Mouse (Mus musculus) heart, adult 9 months (tissue): Measurements from ENCODE around the gene Gm11562.
"Not testable (repeated sequence)": the region's sequence is repeated elsewhere in the genome, so short reads cannot be mapped to it uniquely, and the experiment has no call there.

ENCODE experiments used
- DNase-seq, 2 experiments: peaks; one replicate each; pipeline ENCODE4 v3.0.0; 2022; ENCODE audit warnings: low spot score in 2 of 2

The Gm11562 gene

DNA sequence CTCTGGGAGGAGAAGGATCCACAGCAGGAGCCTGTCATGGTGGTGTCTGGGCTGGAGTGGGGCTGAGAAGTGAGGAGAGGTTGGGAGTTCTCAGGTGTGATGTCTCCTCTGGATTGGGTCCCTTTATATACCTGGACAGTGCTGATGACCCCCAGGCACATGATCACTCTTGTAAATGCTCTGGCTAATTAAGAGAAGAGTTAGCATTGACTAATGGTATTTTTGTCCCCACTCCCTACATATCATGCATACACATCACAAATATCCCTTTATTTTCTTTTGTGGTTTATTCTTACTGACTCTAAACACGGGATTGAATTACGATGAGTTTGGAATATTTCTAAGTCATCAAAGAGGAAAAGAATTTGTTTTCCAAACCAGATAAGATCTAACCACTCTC lies at the start of gene Gm11562:
Gene Gm11562 (minus strand): TSS at position 101 of the 400 bp plus-strand sequence.
- no peak for DNase-seq

DNA sequence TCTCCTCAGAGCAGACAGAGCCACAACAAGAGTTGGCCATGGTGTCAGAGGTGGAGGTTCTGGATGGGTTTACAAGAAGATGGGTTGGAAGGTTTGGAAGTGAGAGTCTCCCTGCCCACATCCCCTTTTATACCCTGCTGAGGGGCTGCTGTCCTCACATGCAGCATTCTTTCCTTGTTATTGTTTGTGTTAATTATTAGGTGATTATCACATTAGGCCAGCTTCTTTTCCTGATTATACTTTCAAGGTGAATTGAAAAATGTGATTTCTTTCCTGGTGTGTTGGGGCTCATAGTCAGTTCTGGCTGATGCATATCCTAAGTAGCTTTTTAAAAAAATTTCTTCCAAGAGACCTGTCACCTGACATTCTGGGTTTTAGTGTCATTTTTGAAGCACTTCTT lies 45.6 kb upstream of the Gm11562 start, which contains the start of gene Krtap4-6:
Gene Krtap4-6 (minus strand): TSS at position 101 of the 400 bp plus-strand sequence.
- no peak for DNase-seq

DNA sequence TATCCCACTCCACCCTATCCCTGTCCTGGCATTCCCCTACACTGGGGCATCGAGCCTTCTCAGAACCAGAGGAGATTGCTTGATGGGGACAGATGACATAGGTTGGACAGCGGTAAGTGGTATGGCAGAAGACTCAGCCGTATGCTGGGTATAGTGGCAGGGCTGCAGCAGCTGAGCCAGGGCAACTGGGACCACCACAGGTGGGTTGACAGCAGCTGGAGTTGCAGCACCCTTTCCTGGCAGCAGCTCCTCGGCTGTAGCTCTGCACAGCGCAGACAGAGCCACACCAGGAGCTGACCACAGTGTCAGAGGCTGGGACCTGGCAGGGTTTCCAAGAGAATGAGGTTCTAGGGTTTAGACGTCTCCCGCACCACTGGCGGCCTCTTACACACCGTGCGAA lies 42.6 kb upstream of the Gm11562 start:
- no peak for DNase-seq

DNA sequence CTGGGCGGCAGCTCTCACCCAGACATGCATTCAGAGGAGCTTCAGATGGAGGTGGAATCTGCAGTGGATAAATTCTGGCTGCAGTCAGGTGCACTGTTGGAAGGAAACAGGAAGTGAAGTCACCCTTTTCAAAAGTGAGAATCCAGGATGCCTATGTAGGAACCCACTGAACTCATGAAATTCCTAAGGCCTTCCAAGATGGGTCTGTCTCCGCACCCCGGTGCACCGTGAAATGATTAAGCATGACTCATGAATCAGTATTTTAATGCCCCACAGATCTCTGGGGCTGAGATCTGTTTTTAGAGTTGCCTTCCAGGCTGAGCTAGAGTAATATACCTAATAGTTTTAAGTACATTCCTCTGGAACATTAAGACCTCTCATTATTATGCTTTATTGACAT lies 39.0 kb upstream of the Gm11562 start:
- no peak for DNase-seq

DNA sequence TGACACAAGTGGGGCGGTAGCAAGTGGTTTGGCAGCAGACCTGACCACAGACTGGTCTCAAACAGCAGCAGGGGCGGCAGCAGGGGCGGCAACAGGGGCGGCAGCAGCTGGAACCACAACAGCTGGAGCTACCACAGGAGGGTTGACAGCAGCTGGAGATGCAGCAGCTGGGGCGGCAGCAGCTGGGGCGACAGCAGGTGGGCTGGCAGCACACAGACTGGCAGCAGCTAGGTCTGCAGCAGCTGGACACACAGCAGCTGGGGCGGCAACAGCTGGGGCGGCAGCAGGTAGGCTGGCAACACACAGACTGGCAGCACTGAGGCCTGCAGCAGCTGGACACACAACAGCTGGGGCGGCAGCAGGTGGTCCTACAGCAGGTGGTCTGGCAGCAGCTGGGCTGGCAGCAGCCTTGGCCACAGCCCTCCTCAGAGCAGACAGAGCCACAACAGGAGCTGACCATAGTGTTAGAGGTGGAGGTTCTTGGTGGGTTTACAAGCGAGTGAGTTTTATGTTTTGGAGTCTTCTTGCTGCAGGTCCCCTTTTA lies 38.3 kb upstream of the Gm11562 start, which contains the start of gene Gm11563:
Gene Gm11563 (minus strand): TSS at position 494 of the 544 bp plus-strand sequence.
- not testable (repeated sequence) for DNase-seq

DNA sequence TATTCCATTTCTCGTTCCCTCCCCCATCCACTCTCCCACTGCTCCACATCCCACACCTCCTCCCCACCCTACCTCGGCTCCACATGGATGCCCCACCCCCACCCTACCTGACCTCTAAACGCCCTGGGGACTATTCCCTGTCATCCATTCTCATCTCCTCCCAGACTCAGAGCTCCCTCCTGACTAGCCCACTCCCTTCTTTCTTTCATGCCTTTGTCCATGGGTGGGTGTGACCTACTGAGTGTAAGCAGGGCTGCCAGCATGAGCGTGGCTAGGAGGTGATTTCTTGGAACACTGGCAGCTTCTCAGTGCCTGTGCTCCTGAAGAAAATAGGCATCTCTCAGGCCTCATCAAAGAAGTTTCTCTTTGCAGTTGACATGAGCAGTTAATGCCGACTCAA lies 36.8 kb upstream of the Gm11562 start:
- no peak for DNase-seq

DNA sequence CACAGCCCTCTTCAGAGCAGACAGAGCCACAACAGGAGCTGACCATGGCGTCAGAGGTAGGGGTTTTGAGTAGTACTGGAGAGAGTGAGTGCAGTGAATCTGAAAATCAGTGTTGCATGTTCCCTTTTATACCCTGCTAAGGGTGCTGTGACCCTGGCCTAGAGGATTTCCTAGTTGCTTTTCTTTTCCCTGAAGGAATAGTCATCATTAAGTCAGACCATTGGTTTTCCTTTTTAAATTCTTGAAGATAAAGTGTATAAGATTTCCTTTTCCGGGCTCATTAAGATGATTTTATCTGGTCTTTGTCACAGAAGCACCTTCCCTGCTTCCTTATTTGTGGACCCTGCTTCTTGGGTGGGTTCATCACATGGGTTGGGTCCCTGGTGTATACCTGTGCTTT lies 29.9 kb upstream of the Gm11562 start, which contains the start of gene Gm11555:
Gene Gm11555 (minus strand): TSS at position 101 of the 400 bp plus-strand sequence.
- DNase-seq, result no peak

DNA sequence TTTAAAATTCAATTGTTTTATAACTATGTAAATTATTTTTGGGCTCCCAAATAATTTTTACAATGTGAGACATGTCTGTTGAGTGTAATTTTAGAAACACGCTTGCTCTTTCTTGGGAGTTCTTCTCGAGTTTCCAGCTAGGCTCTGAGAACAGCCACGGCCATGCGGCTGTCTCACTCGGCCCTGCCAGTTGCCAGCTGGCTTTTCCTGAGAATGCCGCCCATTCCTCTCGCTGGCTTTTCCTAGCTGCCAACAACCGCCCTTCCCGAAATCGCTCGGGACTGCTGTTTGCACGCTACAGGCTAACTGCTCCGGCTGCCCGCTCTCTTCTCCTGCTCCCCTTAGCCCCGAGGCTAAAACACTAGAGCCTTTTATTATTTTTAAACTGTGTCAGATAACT lies 26.2 kb upstream of the Gm11562 start:
- no peak for DNase-seq

DNA sequence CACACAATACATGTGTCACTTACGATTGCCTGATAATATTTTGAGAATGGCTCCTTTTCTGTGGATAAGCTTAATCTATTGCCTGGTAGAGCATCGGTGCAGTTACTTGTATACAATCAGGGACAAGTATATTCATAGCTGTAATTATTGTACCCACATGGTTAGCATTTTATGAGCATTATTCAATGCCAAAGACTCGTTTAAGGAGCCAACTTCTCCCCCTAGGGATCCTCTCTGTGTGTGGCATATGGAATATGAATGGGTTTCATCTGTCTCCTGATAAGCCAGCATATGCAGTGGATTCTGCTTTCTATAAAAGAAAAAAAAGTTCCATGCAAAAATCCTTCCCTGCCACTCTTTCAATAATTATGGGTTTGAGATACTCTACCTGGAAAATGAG lies 24.1 kb upstream of the Gm11562 start:
- no peak for DNase-seq

DNA sequence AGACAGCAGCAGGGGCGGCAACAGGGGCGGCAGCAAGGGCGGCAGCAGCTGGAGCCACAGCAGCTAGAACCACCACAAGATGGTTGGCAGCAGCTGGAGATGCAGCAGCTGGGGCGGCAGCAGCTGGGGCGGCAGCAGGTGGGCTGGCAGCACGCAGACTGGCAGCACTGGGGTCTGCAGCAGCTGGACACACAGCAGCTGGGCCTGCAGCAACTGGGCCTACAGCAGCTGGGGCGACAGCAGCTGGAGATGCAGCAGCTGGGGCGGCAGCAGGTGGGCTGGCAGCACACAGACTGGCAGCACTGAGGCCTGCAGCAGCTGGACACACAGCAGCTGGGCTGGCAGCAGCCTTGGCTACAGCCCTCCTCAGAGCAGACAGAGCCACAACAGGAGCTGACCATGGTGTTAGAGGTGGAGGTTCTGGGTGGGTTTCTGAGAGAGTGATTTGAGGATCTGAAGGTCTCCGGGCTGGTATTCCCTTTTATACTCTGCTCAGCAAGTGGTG lies 23.5 kb upstream of the Gm11562 start, which contains the start of gene Krtap4-7:
Gene Krtap4-7 (minus strand): TSS at position 455 of the 505 bp plus-strand sequence.
- DNase-seq, result not testable (repeated sequence)

DNA sequence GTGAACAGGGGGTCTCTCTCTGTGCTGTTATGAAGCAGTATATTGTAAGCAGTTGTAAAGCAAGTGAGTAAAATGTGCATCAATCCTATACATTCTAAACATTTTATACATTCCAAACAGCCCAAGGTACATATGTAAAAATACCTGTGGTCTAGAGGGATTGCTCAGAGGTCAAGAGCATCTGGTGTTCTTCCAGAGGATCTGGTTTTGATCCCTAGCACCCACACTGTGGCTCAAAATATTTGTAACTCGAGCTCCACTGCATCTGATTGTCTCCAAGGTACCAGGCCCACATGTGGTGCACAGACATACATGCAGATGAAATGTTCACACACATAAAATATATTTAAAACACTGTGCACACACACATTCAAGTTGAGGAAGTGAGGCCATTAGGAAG lies 20.7 kb upstream of the Gm11562 start:
- no peak for DNase-seq

DNA sequence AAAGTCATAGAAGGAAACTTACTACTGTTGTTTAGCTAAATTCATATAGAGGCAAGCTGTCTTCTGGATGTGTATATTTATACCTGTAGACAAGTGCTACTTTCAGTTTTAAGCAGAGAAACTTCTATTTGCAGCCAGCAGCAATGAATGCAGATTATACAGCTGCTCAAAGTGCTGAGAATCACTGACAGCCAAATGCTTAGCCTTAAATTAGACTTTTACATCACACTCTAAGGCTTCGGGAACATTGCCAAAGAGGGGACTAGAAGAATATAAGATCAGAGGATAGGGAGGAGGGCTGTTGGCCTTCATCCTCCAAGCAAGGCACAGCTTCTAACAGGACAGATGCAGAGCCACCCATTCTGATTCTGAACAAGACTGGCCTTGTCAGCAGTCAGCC lies 16.9 kb upstream of the Gm11562 start:
- DNase-seq, result no peak

DNA sequence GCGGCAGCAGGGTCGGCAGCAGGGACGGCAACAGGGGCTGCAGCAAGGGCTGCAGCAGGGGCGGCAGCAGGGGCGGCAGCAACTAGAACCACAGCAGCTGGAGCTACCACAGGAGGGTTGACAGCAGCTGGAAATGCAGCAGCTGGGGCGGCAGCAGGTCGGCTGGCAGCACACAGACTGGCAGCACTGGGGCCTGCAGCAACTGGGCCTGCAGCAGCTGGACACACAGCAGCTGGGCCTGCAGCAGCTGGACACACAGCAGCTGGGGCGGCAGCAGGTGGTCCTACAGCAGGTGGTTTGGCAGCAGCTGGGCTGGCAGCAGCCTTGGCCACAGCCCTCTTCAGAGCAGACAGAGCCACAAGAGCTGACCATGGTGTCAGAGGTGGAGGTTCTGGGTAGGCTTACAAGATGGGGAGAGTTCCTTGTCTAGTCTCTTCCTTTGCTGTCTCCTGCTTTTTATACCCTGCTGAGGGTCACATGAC lies 14.5 kb upstream of the Gm11562 start, which contains the start of gene Krtap4-2:
Gene Krtap4-2 (minus strand): TSS at position 432 of the 482 bp plus-strand sequence.
- no peak for DNase-seq

DNA sequence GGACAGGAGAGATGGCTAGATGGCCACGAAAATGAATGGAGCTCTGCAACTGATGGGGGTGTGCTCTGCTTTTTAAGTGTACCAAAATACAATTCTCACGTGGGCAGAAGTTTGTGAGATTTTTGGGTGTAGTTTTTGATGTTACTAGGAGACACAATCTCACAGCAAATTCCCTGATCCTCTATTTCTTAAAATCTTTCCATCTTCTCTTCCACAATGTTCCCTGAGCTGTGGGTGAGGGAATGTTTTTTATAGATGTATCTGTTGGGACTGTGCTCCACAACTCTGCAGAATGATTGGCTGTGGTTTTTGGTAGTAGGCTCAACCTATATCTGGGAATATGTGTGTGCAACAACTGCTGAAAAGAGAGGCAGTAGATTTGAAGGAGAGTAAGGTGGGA lies 13.1 kb upstream of the Gm11562 start:
- no peak for DNase-seq

DNA sequence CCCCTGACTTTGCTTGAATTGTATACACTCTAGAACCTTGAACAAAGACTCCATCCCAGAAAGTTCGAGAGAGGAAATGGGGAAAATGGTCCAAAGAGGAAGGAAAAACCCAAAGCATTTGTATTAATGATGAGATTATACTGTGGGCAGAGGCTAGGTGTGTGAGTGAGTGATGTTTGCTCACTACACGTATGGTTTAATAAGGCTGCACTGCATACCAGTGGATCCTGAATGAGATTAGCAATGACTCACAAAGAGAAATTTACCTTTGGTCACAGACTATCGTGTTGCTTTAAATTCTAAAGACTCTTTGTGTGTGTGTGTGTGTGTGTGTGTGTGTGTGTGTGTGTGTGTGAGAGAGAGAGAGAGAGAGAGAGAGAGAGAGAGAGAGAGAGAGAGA lies 10.7 kb upstream of the Gm11562 start:
- DNase-seq, result no peak

DNA sequence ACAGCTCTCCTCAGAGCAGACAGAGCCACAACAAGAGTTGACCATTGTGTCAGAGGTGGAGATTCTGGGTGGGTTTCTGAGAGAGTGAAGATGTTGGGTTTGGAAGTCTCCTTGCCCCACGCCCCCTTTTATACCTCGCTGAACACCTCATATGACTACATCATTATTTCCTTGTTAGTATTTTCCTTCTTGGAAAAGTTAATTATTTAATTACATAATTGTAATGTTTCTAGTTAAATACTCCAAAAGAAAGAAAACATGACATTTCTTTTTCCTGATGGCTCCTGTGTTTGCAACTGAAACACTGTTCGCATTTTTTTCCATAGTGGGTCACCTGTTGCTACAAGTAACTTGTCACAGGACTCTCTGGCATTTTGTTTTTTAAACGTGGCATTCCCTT lies 7.9 kb upstream of the Gm11562 start, which contains the start of gene Krtap4-1:
Gene Krtap4-1 (minus strand): TSS at position 101 of the 400 bp plus-strand sequence.
- DNase-seq, result no peak

DNA sequence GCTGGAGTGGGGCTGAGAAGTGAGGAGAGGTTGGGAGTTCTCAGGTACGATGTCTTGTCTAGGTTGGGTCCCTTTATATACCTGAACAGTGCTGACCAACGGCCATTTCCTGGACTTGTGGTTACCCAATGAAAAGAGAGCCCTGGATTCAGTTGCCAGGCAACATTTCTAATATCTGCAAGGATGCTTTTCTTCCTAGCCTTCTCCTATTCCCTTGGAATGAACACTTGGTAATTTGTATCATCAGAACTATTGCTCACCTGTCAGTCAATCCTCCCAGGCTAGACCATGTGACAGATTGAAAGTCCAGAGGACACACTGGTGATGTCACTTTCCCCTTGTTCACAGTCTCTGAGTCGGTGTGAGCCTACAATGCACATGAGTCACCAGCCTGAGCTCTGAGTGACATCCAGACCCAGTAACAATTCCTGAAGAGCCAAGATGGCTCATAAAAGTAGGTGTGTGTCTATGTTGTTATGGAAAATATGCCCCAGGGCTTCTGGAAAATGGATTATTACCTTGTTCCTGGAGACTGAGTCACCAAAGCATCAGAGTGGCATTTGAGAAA lies 5.4 kb downstream of the Gm11562 start, which contains the start of gene Krtap2-4:
Gene Krtap2-4 (minus strand): TSS at position 51 of the 568 bp plus-strand sequence.
- DNase-seq, result no peak

DNA sequence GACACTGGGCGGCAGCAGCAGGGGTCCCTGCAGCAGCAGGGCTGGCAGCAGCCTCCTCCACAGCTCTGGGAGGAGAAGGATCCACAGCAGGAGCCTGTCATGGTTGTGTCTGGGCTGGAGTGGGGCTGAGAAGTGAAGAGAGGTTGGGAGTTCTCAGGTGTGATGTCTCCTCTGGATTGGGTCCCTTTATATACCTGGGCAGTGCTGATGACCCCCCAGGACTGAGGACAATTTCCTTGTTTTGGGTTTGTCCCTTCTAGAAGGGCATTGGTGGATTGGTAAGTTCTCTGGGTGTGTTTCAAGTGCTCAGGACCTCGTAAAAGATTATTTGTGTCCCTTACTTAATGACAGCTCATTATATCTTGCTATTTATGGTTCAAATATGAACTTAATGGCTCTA lies 10.1 kb downstream of the Gm11562 start, which contains the start of gene Gm11937:
Gene Gm11937 (minus strand): TSS at position 101 of the 400 bp plus-strand sequence.
- not testable (repeated sequence) for DNase-seq

DNA sequence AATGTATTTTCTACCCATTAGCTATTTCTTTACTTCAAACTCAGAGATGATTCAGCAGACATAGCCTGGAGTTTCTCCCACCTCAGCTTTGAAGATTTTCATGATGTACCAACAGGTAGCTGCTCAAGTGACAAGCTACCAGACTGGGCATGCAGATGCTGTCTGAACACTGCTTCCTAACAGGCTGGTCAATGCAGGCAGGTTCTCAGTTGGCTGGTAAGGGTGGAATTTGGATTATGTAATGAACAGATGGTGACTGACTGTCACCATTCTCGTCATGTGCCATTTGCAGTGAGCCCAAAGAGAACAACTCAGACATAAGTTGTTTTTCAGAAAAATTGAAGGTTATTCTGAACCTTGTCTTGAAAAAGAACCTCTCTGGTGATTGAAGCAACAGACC lies 11.1 kb downstream of the Gm11562 start:
- no peak for DNase-seq

DNA sequence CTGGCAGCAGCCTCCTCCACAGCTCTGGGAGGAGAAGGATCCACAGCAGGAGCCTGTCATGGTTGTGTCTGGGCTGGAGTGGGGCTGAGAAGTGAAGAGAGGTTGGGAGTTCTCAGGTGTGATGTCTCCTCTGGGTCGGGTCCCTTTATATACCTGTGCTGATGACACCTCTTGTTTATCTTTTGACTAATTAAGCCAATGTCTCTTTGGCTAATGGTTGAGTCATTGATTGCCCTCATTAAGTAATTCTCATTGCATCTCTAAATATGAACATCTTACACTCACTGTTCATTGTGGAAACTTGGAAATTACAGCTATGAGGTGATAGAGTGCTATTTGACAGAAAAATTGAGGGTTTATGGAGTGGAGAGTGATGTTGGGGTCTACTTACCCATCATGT lies 17.0 kb downstream of the Gm11562 start, which contains the start of gene Gm11938:
Gene Gm11938 (minus strand): TSS at position 101 of the 400 bp plus-strand sequence.
- DNase-seq, result not testable (repeated sequence)

DNA sequence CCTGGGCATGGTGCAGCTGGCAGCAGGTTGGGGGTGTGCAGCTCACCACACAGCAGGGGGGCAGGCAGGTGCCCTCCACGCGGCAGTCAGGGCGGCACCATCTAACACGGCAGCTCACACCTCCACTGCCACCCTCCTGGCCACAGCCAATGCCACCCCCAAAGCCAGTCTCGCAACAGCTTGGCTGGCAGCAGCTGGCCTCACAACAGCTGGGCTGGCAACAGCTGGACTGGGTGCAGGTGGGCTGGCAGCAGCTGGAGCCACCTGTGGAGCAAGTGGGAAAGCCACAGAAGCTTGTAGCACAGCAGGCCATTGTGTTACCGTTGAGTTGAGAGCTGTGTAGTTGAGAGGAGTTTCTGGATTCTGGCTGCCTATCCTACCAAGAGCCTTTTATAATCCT lies 22.5 kb downstream of the Gm11562 start, which contains the start of gene Krtap9-3:
Gene Krtap9-3 (minus strand): TSS at position 364 of the 400 bp plus-strand sequence.
- DNase-seq, result not testable (repeated sequence)

DNA sequence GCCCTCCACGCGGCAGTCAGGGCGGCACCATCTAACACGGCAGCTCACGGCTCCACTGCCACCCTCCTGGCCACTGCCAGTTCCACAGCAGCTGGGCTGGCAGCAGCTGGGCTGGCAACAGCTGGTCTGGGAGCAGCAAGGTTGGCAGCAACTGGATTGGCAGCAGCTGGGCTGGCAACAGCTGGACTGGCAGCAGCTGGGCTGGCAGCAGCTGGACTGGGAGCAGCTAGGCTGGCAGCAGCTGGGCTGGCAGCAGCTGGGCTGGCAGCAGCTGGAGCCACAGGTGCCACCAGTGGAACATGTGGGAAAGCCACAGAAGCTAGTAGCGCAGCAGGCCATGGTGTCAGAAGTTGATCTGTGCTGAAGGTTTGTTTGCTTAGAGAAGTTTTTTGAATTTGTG lies 29.3 kb downstream of the Gm11562 start, which contains the start of gene Krtap1-3:
Gene Krtap1-3 (minus strand): TSS at position 359 of the 400 bp plus-strand sequence.
- no peak for DNase-seq
